Mouse (Mus musculus) heart, embryonic 11.5 days (tissue): ENCODE measurements around the gene Fryl. TPM values are rescaled to one million over a fixed set of nuclear protein-coding genes. Genes with fewer than 3 reads are reported as not detected.
A peak's percentile ranks its signal among the peaks of the same experiment; 100 is the strongest.

Source experiments
- ATAC-seq: fragments of 200-750 bp; cut with Nextera tagmentation; replicated peaks from 2 replicates; pipeline ENCODE4 v1.8.0; 2017; ENCODE audit warnings: moderate library complexity; ENCODE audit not compliant: insufficient number of reproducible peaks, low FRiP score, low TSS enrichment
- H3K27ac ChIP-seq: fragments of 300-500 bp; sonication (generic); 2 replicates; pipeline ENCODE4 v1.5.1; 2014; ENCODE audit warnings: mild to moderate bottlenecking, low read depth, low read length
- H3K27me3 ChIP-seq: fragments of 300-500 bp; sonication (generic); 2 replicates; pipeline ENCODE4 v1.6.1; 2014; ENCODE audit warnings: mild to moderate bottlenecking, low read length, mixed read lengths; ENCODE audit not compliant: control insufficient read depth, insufficient read depth
- H3K36me3 ChIP-seq: fragments of 300-500 bp; sonication (generic); 2 replicates; pipeline ENCODE4 v1.6.1; 2014; ENCODE audit warnings: mild to moderate bottlenecking, low read length, moderate library complexity, mixed read lengths; ENCODE audit not compliant: control insufficient read depth, insufficient read depth
- H3K4me1 ChIP-seq: fragments of 300-500 bp; sonication (generic); 2 replicates; pipeline ENCODE4 v1.6.1; 2014; ENCODE audit warnings: low read length; ENCODE audit not compliant: control insufficient read depth, insufficient read depth
- H3K4me2 ChIP-seq: fragments of 300-500 bp; sonication (generic); 2 replicates; pipeline ENCODE4 v1.6.1; 2014; ENCODE audit warnings: mild to moderate bottlenecking, moderate library complexity
- H3K4me3 ChIP-seq: fragments of 300-500 bp; sonication (generic); 2 replicates; pipeline ENCODE4 v1.5.1; 2014; ENCODE audit warnings: low read depth, low read length
- H3K9ac ChIP-seq: fragments of 300-500 bp; sonication (generic); 2 replicates; pipeline ENCODE4 v1.6.1; 2014; ENCODE audit warnings: mild to moderate bottlenecking, low read depth, low read length, moderate library complexity
- H3K9me3 ChIP-seq: fragments of 300-500 bp; sonication (generic); replicated peaks from 2 replicates; pipeline ENCODE4 v1.6.1; 2016; ENCODE audit warnings: low read length; ENCODE audit not compliant: control insufficient read depth
- WGBS: fragments of 180-500 bp; shearing (Covaris S2); extraction: QIAGEN DNeasy Blood & Tissue Kit; methylation state at CpG from one replicate; pipeline ENCODE4 v1.1.7; 2014; ENCODE audit not compliant: insufficient replicate concordance; 5-methylcytosine and 5-hydroxymethylcytosine counted together
- polyA plus RNA-seq: library from polyadenylated mRNA; unstranded; fragments of >200 nt; fragmentation: Nextera tagmentation; extraction: Ambion mirVana; gene quantifications from 2 replicates; pipeline ENCODE4 v1.2.1, GENCODE M21; 2014

Gene Fryl
- polyA plus RNA-seq, 1 experiment from 2014 or later: 40.8 TPM

DNA sequence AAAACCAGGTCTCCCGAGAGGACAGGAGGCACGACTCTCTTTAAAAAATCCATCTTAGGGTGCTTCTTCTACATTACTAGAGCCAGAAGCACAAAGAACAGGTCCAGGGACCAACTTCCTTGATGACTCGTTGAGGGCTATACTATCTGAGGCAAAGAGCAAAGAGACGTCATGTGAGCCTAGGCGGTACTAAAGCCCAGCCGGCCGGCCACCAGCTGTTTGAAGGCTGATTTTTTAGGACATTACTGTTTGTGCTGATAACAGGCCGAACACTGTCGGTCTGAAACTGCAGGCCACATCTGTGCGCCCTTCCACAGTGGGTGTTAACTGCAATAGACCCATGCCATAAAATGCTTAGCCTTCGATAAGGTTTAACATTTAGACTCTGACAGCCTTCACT lies 64.7 kb downstream of the Fryl start:
- H3K36me3 ChIP-seq: peaks cover 5% of the 10 kb centered on the region; the same call in 1 of the 2 replicates
- H3K4me3 ChIP-seq: peak overlapping the region; percentile 32
- 32% methylated on average over 11 of the region's 11 CpGs for WGBS
- no peaks in the 10 kb centered on the region for H3K9me3 ChIP-seq
- H3K27ac ChIP-seq: peak overlapping the region; percentile 79
- H3K4me1 ChIP-seq: peaks cover 34% of the 10 kb centered on the region
- peak overlapping the region; percentile 40; the same call in 1 of the 2 replicates for H3K4me2 ChIP-seq
- H3K9ac ChIP-seq: 0 out of 2 replicates have a peak overlapping the region, but pooled peaks have one; percentile 24
- no peaks in the 10 kb centered on the region for H3K27me3 ChIP-seq
- peak; percentile 86 for ATAC-seq

DNA sequence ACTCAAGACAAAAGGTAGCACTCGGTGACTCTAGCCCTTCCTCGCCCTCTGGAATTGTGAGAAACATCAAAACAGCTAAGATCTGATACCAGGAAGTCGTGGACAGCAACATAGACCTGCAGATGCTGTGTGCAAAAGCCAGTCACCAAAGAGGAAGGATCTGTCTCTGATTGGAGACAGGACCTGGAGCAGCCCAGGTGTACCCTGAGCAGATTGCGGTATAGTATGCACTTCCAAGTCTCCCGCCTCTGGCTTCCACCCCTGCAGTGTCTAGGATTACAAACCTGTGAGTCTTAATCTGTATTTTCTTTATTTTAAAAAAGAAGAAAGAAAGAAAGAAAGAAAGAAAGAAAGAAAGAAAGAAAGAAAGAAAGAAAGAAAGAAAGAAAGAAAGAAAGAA lies 66.3 kb downstream of the Fryl start:
- no peak for ATAC-seq
- H3K27me3 ChIP-seq: no peaks in the 10 kb centered on the region
- peaks cover 34% of the 10 kb centered on the region for H3K4me1 ChIP-seq
- H3K27ac ChIP-seq: no peak overlapping the region
- WGBS: 79% methylated on average over 5 of the region's 5 CpGs
- peak overlapping the region; percentile 25 for H3K4me2 ChIP-seq
- H3K9me3 ChIP-seq: no peaks in the 10 kb centered on the region
- no peak overlapping the region for H3K9ac ChIP-seq
- peak overlapping the region; percentile 27 for H3K4me3 ChIP-seq
- peaks cover 5% of the 10 kb centered on the region; the same call in 1 of the 2 replicates for H3K36me3 ChIP-seq

DNA sequence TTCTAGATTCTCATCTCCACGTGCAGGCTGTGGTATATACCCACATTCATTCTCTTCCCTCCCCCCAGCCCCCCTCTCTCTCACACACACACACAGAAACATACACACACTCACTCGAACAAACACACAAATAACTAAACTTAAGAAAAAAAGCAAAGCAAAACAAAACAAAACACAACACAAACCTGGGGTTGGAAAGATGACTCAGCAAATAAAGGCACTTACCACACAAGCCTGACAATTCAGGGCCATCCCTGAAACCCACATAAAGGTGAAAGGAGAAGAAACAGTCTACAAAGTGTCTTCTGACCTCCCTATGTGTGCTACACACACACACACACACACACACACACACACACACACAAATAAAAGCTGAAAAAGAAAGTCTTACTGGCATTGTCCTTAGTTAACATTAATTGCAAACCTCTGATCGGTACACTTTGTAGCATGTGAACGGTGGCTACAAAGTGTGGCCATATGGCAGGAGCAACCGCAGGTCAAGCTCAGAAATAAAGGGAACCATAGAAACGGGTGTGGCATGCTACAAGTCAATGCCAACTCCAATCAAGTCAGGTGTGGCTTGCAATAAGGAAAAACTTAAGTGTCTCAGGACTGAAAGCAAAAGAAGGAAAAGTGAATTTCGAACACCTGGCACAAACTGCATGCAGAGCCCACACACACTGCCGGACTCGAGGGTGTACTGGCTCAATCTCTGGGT lies 66.8 kb downstream of the Fryl start:
- Histone ChIP-seq H3K9me3 (no peaks in the 10 kb centered on the region), H3K27ac (no peak overlapping the region), H3K27me3 (no peaks in the 10 kb centered on the region), H3K4me2 (peak overlapping the region; percentile 42), H3K4me1 (peaks cover 33% of the 10 kb centered on the region), H3K36me3 (peaks cover 4% of the 10 kb centered on the region; the same call in 1 of the 2 replicates), H3K4me3 (peak overlapping the region; percentile 27), H3K9ac (no peak overlapping the region)
- 87% methylated on average over 9 of the region's 9 CpGs for WGBS
- no peak for ATAC-seq

DNA sequence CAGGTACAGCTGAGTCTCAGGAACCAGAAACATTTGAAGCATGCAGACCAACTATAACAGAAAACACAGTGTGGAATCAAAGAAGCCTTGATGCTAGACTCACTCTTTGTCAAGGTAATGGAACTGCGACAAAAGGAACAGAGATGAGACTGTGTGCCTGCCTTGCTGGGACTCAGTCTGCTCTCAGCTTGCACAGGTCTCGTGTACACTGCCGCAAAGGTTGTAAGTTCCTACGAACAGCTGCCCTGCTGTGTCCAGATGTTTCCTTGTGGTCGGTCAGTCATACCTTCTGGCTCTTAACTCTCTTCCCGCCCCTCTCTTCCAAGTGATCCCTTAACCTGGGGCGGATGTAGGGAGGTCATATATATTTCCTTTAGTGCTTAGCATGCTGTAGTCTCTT lies 67.8 kb downstream of the Fryl start:
- Histone ChIP-seq H3K9ac (0 out of 2 replicates have a peak overlapping the region, but pooled peaks have one; percentile 49), H3K36me3 (0 out of 2 replicates have a peak, but pooled peaks cover 2% of the 10 kb centered on the region), H3K4me2 (peak overlapping the region; percentile 42), H3K9me3 (no peaks in the 10 kb centered on the region), H3K27me3 (no peaks in the 10 kb centered on the region), H3K4me3 (peak overlapping the region; percentile 19), H3K4me1 (peaks cover 23% of the 10 kb centered on the region), H3K27ac (peak overlapping the region; percentile 50)
- ATAC-seq: no peak
- 76% methylated on average over 7 of the region's 7 CpGs for WGBS

DNA sequence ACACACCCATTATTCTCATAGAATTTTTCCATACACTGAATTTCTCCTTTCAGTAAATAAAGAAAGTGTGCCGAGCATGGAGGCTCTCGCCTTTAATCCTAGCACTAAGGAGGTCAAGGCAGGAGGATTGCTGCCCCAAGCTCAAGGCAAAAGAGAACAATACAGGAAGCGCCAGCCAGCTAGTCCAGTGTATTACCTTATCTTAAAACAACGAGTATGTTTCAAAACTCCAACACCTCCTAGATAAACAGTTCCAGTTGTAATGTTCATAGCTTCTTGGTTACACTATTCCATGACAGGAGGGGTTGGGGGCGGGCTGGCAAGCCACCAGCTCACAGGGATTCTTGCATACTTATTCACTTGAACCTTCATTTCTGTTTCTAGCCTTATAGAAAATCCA lies 68.3 kb downstream of the Fryl start:
- WGBS: 47% methylated on average over 5 of the region's 5 CpGs
- Histone ChIP-seq H3K4me2 (peak overlapping the region; percentile 42), H3K27me3 (no peaks in the 10 kb centered on the region), H3K9ac (0 out of 2 replicates have a peak overlapping the region, but pooled peaks have one; percentile 49), H3K36me3 (0 out of 2 replicates have a peak, but pooled peaks cover 2% of the 10 kb centered on the region), H3K4me1 (peaks cover 19% of the 10 kb centered on the region), H3K9me3 (no peaks in the 10 kb centered on the region), H3K27ac (peak overlapping the region; percentile 50; the same call in 1 of the 2 replicates), H3K4me3 (0 out of 2 replicates have a peak overlapping the region, but pooled peaks have one; percentile 19)
- no peak for ATAC-seq

DNA sequence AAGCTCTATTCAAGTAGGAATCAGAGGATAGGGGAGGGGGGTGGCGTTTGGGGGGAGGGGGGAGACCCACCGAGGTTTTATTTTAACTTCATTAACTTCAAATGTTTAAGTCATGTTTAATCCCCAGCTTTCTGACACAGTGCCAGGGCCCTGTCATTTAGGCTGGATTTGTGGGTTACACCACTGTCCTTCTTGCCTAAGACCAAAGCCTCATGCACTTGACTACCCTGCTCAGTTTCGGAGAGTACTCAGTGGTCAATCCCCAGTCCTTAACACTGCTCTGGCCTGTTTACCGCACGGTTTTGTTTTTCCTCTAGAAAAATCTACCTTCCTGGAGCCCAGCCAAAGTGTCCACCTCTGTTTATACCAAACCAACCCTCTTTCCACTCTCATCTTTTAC lies 69.5 kb downstream of the Fryl start:
- no peaks in the 10 kb centered on the region for H3K27me3 ChIP-seq
- 92% methylated on average over 5 of the region's 5 CpGs for WGBS
- no peak overlapping the region for H3K9ac ChIP-seq
- no peaks in the 10 kb centered on the region for H3K9me3 ChIP-seq
- no peak overlapping the region for H3K27ac ChIP-seq
- H3K4me1 ChIP-seq: peaks cover 15% of the 10 kb centered on the region
- H3K4me2 ChIP-seq: no peak overlapping the region
- no peak overlapping the region for H3K4me3 ChIP-seq
- no peak for ATAC-seq
- 0 out of 2 replicates have a peak, but pooled peaks cover 2% of the 10 kb centered on the region for H3K36me3 ChIP-seq

DNA sequence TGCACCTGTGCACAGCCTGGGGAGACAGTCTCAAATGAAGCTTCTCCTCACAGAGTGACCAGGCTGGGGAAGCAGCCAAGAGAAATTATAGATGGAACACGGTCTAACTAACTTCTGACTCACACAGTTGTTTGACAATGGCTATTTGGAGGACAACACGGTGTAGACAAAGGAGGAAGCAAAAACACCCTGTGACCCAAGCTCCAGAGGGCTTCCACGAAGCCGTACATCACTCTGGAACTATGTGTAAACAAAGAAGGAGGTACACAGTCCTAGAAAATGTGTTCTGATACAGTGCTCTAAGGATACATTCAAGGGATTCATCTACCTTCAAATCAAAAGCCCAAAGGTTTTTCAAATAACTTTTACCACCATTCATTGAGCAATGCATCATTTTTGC lies 71.0 kb downstream of the Fryl start:
- WGBS: 81% methylated on average over 4 of the region's 4 CpGs
- 0 out of 2 replicates have a peak, but pooled peaks cover 2% of the 10 kb centered on the region for H3K36me3 ChIP-seq
- H3K27ac ChIP-seq: no peak overlapping the region
- no peaks in the 10 kb centered on the region for H3K9me3 ChIP-seq
- H3K4me2 ChIP-seq: no peak overlapping the region
- peaks cover 10% of the 10 kb centered on the region for H3K4me1 ChIP-seq
- H3K9ac ChIP-seq: no peak overlapping the region
- H3K27me3 ChIP-seq: no peaks in the 10 kb centered on the region
- H3K4me3 ChIP-seq: no peak overlapping the region
- no peak for ATAC-seq

DNA sequence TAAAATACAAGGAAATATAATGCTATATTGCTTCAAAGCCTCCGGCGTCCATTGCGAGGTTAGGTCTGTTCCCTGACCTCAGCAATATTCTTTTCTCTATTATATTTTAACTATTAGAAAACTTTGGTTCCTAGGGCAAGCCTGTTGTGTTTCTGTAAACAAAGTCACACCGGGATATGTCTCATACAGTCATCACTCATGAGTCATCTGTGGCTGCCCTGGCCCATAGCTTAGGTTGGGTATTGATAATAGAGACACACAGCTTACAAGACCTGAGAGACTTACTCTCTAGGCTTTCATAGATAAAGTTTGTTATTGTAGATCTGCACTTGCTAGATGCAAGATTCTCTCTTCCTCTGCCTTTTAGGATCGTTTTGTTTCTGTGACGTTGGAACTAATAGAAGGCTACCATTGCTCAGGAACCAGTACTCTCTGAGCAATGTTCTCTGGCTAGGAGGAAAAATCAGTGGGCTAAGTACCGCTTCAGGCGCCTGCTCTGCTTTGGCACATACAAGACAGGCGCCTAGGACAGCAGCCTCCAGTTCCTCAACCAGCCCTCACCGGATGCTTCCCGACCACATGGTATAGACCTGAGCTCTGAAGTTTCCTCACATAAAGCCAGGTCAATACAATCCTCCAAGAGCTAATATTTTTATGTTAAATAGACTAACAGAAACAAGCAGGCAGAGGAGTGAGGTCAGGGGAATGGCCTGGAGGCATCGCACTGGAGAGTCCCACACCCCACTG lies 73.5 kb downstream of the Fryl start:
- Histone ChIP-seq H3K27me3 (no peaks in the 10 kb centered on the region), H3K36me3 (0 out of 2 replicates have a peak, but pooled peaks cover 2% of the 10 kb centered on the region), H3K4me1 (no peaks in the 10 kb centered on the region), H3K27ac (no peak overlapping the region), H3K9me3 (no peaks in the 10 kb centered on the region), H3K9ac (no peak overlapping the region), H3K4me3 (no peak overlapping the region), H3K4me2 (no peak overlapping the region)
- WGBS: 86% methylated on average over 12 of the region's 12 CpGs
- ATAC-seq: no peak
